Mouse (Mus musculus) lung, postnatal 0 days (tissue): ENCODE measurements at regions not wholly inside any gene's neighbourhood (a gene's known extent, or its start where the extent isn't known, plus 50 kb on each side); places are given as distances from the start of the nearest gene placed in this dataset.

Experiments used
- CTCF ChIP-seq: IDR thresholded peaks from 2 replicates; pipeline ENCODE4 v1.5.1; 2016; ENCODE audit warnings: antibody characterized with exemption, mild to moderate bottlenecking
- EP300 ChIP-seq: IDR thresholded peaks from 2 replicates; pipeline ENCODE4 v1.6.1; 2016; ENCODE audit warnings: antibody characterized with exemption, mild to moderate bottlenecking, control low read depth

- TF ChIP-seq CTCF (no peak), EP300 (no peak)
These were observed 74.5 kb downstream of the Cmpk2 start for GRCm38 (mm10) chr12:26543463-26543862.
